Mouse (Mus musculus) hindbrain, embryonic 13.5 days (tissue): ENCODE data around the gene Ulk1. TPM values are rescaled to one million over a fixed set of nuclear protein-coding genes. Genes with fewer than 3 reads are reported as not detected.

Source experiments
- ATAC-seq: fragments of 200-750 bp; cut with Nextera tagmentation; 2 replicates; pipeline ENCODE4 v1.8.0; 2017; ENCODE audit warnings: moderate TSS enrichment; ENCODE audit not compliant: low FRiP score
- H3K27ac ChIP-seq: fragments of 300-500 bp; sonication (generic); 2 replicates; pipeline ENCODE4 v1.5.1; 2015; ENCODE audit warnings: inconsistent platforms, mild to moderate bottlenecking, moderate library complexity
- H3K27me3 ChIP-seq: fragments of 300-500 bp; sonication (generic); 2 replicates; pipeline ENCODE4 v1.6.1; 2015; ENCODE audit warnings: mild to moderate bottlenecking, inconsistent platforms
- H3K36me3 ChIP-seq: fragments of 300-500 bp; sonication (generic); 2 replicates; pipeline ENCODE4 v1.6.1; 2015; ENCODE audit warnings: mild to moderate bottlenecking, inconsistent platforms
- H3K4me1 ChIP-seq: fragments of 300-500 bp; sonication (generic); replicated peaks from 2 replicates; pipeline ENCODE4 v1.6.1; 2015; ENCODE audit warnings: inconsistent platforms
- H3K4me2 ChIP-seq: fragments of 300-500 bp; sonication (generic); 2 replicates; pipeline ENCODE4 v1.6.1; 2015; ENCODE audit warnings: inconsistent platforms, mild to moderate bottlenecking, moderate library complexity
- H3K4me3 ChIP-seq: fragments of 300-500 bp; sonication (generic); 2 replicates; pipeline ENCODE4 v1.5.1; 2015; ENCODE audit warnings: mild to moderate bottlenecking, inconsistent platforms
- H3K9ac ChIP-seq: fragments of 300-500 bp; sonication (generic); 2 replicates; pipeline ENCODE4 v1.6.1; 2015; ENCODE audit warnings: mild to moderate bottlenecking, inconsistent platforms
- H3K9me3 ChIP-seq: fragments of 300-500 bp; sonication (generic); 2 replicates; pipeline ENCODE4 v1.6.1; 2016; ENCODE audit warnings: inconsistent platforms
- WGBS: fragments of 180-500 bp; shearing (Covaris S2); methylation state at CpG from one replicate; pipeline ENCODE4 v1.1.7; 2015; 5-methylcytosine and 5-hydroxymethylcytosine counted together
- polyA plus RNA-seq: library from polyadenylated mRNA; unstranded; fragments of >200 nt; fragmentation: Nextera tagmentation; extraction: Ambion mirVana; gene quantifications from 2 replicates; pipeline ENCODE4 v1.2.1, GENCODE M21; 2015

Gene Ulk1
- polyA plus RNA-seq, 1 experiment from 2014 or later: 30.3 TPM

- no peaks in the 10 kb centered on the region for H3K9me3 ChIP-seq
- H3K4me1 ChIP-seq: peaks cover 35% of the 10 kb centered on the region
- ATAC-seq: no peak
- H3K4me2 ChIP-seq: no peak overlapping the region
- H3K4me3 ChIP-seq: no peak overlapping the region
- no peaks in the 10 kb centered on the region for H3K27me3 ChIP-seq
- peak overlapping the region; percentile 13; the same call in 1 of the 2 replicates for H3K9ac ChIP-seq
- peaks cover 85% of the 10 kb centered on the region for H3K36me3 ChIP-seq
- 91% methylated on average over 3 of the region's 3 CpGs for WGBS
- H3K27ac ChIP-seq: no peak overlapping the region
Measured at GRCm38 (mm10) chr5:110801036-110801624, 8.8 kb downstream of the Ulk1 start.

GRCm38 (mm10) chr5:110797696-110798095 lies 12.2 kb downstream of the Ulk1 start:
- Histone ChIP-seq H3K9ac (no peak overlapping the region), H3K9me3 (no peaks in the 10 kb centered on the region), H3K27me3 (no peaks in the 10 kb centered on the region), H3K4me1 (peaks cover 10% of the 10 kb centered on the region), H3K4me3 (no peak overlapping the region), H3K4me2 (no peak overlapping the region), H3K36me3 (peaks cover 98% of the 10 kb centered on the region), H3K27ac (no peak overlapping the region)
- no peak for ATAC-seq
- whole genome bisulfite sequencing: 72% methylated on average over 4 of the region's 4 CpGs

DNA sequence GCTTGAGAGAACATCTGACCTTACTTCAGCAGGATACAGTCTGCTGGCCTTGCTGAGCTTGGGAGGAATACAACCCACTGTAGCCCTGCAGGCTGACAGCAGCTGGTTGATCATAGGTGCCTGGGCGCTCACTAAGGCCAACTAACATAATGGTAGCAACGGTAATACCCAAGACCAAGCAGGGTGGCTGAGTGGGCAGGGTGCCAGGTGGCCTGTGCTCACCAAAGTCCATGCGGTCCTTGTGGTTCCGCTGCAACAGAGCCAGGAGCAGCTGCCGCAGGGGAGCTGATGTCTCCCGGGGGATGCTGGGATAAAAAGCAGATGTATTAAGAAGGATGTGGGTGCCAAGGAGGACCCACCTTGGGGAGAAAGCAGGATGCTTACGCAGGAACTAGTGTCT lies 15.5 kb downstream of the Ulk1 start:
- no peak overlapping the region for H3K4me2 ChIP-seq
- WGBS: 85% methylated on average over 7 of the region's 7 CpGs
- no peak overlapping the region for H3K4me3 ChIP-seq
- no peak for ATAC-seq
- no peaks in the 10 kb centered on the region for H3K27me3 ChIP-seq
- H3K4me1 ChIP-seq: 0 out of 2 replicates have a peak, but pooled peaks cover 4% of the 10 kb centered on the region
- no peak overlapping the region for H3K27ac ChIP-seq
- H3K9me3 ChIP-seq: no peaks in the 10 kb centered on the region
- peaks cover 99% of the 10 kb centered on the region for H3K36me3 ChIP-seq
- H3K9ac ChIP-seq: no peak overlapping the region

- no peaks in the 10 kb centered on the region for H3K27me3 ChIP-seq
- peak; percentile 25; the same call in 1 of the 2 replicates for ATAC-seq
- H3K4me3 ChIP-seq: no peak overlapping the region
- no peak overlapping the region for H3K27ac ChIP-seq
- no peaks in the 10 kb centered on the region for H3K4me1 ChIP-seq
- WGBS: 60% methylated on average over 5 of the region's 5 CpGs
- no peak overlapping the region for H3K9ac ChIP-seq
- no peak overlapping the region for H3K4me2 ChIP-seq
- no peaks in the 10 kb centered on the region for H3K9me3 ChIP-seq
- H3K36me3 ChIP-seq: peaks cover 96% of the 10 kb centered on the region
Measured at GRCm38 (mm10) chr5:110788684-110789083, 21.2 kb downstream of the Ulk1 start.

DNA sequence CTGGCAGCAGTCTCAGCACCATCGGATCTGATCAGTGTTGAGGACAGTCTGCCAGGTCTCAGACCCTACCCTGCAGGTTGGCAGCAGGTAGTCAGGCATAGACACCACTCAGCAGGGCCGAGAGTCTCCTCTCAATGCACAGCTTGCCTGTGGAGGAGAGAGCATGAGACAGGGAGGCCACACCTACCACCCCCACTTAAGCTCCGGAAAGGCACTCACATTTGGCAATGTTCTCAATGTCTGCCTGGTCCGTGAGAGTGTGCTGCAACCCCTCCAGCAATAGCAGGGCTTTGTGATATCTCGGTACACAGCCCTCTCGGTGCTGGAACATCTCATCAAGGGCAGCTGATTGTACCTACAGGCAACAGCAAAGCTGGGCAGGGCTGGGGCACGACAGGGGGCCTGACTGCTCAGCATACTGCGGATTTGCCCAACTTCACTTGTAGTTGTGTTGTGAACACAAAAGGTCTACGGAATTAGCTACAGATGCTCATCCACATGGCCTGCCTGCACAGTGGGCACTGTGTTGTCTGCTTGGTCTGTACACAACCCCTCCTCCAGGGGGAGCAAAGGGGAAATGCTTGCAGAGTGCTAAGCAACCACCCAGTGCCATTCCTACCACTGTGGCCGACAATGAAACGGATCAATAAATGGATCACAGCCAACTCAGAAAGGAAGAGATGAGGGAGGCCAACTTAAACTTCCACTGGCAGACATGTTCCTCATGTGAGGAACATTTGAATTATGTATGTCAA lies 23.6 kb downstream of the Ulk1 start:
- H3K9me3 ChIP-seq: no peaks in the 10 kb centered on the region
- no peak overlapping the region for H3K9ac ChIP-seq
- peaks cover under 1% of the 10 kb centered on the region; the same call in 1 of the 2 replicates for H3K4me1 ChIP-seq
- ATAC-seq: no peak
- no peak overlapping the region for H3K27ac ChIP-seq
- H3K4me2 ChIP-seq: no peak overlapping the region
- peaks cover 71% of the 10 kb centered on the region for H3K36me3 ChIP-seq
- 81% methylated on average over 11 of the region's 11 CpGs for WGBS
- no peaks in the 10 kb centered on the region for H3K27me3 ChIP-seq
- H3K4me3 ChIP-seq: no peak overlapping the region

DNA sequence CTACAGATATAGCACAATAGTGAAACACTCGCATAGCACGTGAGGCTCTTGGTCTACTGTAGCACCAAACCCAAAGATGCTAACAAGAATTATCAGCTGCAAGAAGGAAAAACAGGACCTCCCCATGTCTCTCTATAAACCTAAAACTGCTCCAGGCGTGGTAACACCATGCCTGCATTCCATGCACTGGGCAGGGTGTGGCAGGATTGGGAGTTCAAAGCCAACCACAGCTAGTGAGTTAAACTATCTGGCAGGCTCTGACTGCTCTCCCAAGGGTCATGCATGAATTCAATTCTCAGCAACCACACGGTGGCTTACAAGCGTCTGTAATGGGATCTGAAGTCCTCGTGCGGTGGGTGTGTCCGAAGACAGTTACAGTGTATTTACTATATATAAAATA lies 26.7 kb downstream of the Ulk1 start:
- no peak for ATAC-seq
- Histone ChIP-seq H3K4me2 (no peak overlapping the region), H3K36me3 (peaks cover 40% of the 10 kb centered on the region), H3K4me3 (no peak overlapping the region), H3K4me1 (peaks cover 26% of the 10 kb centered on the region), H3K9me3 (no peaks in the 10 kb centered on the region), H3K27ac (no peak overlapping the region), H3K9ac (no peak overlapping the region), H3K27me3 (no peaks in the 10 kb centered on the region)
- WGBS: 74% methylated on average over 8 of the region's 8 CpGs

DNA sequence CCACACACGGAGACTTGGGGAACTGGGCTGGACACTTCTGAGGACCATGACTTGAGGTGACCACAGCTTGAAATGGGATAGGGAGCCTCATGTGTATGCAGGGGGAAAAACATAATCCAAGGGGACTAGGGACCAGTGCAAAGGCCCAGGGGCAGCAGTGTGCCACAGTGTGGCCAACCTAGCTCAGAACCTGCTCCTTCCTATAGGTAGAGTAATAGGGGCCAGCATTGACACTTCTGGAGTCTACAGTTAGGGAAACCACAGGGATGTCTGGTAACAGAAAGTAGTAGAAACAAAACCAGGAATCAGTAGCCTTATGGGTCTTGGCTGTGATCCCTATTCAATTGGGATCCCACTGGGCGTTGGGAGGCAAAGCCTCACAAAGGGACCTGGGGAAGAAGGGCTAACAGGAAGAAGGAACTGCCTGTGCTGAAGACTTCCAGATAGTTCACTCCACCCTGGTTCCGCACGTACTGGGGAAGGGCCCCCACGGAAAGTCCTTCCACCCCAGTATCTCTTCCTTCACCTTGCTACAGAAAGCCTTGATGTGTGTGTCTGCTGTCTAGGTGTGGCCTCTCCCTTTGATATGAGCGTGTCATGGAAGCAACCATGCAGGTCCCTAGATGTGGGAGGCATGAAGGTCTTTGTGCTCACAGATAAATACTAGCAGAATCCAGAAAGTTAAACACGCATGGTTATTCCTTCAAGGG lies 28.2 kb downstream of the Ulk1 start:
- Histone ChIP-seq H3K9ac (no peak overlapping the region), H3K4me3 (no peak overlapping the region), H3K27me3 (no peaks in the 10 kb centered on the region), H3K9me3 (no peaks in the 10 kb centered on the region), H3K4me2 (no peak overlapping the region), H3K27ac (no peak overlapping the region), H3K4me1 (peaks cover 26% of the 10 kb centered on the region), H3K36me3 (peaks cover 38% of the 10 kb centered on the region)
- no peak for ATAC-seq
- 93% methylated on average over 7 of the region's 7 CpGs for WGBS

DNA sequence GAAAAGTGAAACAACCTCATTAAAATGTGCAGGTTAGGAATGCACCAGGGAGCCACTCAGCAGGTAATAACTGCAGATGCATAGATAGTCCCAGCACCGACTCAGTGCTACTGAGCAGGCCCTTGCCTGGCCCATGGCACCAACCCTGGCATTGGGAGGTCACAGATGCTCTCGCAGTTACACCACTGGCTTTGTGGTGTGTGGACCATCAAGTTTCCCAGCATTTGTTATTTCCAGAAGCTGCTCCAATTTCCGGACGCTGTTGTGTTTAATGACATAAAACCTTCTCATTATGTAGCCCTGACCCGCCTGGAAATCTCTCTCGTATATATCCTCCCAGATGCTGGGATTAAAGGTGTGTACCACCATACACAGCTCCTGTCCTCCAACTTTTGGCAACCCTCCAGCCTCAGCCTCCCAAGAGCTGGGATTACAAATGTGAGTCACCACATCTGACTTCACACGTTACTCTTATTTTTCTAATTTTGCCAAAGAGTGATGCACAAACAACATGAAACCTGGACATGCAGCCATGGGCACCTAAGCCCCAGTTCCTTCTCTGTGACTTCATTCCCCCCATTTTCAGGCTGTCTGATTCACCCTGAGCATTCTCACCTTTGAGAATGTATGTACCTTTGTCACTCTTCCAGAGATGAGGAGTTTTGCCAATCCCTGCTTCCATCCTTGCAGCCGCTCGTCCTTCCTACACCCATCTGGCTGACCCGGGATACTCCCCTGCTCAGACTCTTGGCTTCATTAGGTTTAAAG lies 29.0 kb downstream of the Ulk1 start:
- Histone ChIP-seq H3K9ac (peak overlapping the region; percentile 87), H3K4me2 (peak overlapping the region; percentile 97), H3K27ac (peak overlapping the region; percentile 48; the same call in 1 of the 2 replicates), H3K9me3 (no peaks in the 10 kb centered on the region), H3K4me3 (peak overlapping the region; percentile 78), H3K4me1 (peaks cover 26% of the 10 kb centered on the region), H3K36me3 (peaks cover 38% of the 10 kb centered on the region), H3K27me3 (no peaks in the 10 kb centered on the region)
- ATAC-seq: peak; percentile 71
- 61% methylated on average over 10 of the region's 10 CpGs for WGBS

DNA sequence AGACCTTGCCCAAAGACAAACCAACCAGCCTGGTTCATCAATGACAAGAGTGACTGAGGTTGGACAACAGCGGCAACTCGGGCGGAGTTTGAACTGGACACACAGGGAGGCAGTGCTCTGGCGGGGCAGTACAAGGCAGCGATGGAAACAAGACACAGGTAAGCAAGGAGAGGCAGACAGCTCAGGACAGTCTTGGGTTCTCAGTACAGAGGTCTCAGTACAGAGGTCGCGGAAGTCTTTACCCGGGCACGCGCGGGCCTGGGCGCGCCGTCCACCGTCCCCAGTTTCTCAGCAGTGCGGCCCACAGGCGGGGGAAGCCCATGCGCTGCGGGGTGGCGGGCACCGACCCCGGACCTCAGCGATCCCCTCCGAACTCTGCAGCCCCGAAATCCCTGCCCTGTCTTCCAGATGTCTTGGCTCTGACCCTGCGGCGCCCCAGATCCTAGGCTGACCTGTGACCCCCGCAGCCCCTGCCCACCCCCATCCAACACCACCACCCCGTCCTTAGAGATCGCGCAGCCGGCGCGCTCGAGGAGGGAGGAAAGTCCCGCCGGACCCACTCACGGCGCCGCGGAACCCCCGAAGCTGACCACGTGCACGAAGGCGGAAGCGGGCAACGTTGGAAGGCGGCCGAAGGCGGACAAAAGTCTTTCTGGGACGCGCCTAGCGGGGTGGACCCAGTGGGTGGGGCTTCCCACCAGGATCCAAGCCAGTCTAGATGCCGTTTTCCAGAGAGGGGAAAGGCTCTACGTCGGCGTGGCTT lies 29.7 kb downstream of the Ulk1 start, which contains the start of gene Pus1:
Pus1 (minus strand) TSS at position 662 of the 763 bp plus-strand sequence.
- Histone ChIP-seq H3K4me3 (peak within 1 kb of the TSS; percentile 78), H3K4me2 (peak within 1 kb of the TSS; percentile 97), H3K4me1 (peaks cover 26% of the 10 kb centered on the region), H3K36me3 (peaks cover 40% of the 10 kb centered on the region), H3K9me3 (no peaks in the 10 kb centered on the region), H3K9ac (peak within 1 kb of the TSS; percentile 87), H3K27ac (peak within 1 kb of the TSS; percentile 48; the same call in 1 of the 2 replicates), H3K27me3 (no peaks in the 10 kb centered on the region)
- under 1% methylated on average over 57 of the region's 57 CpGs for WGBS
- ATAC-seq: peak; percentile 84

DNA sequence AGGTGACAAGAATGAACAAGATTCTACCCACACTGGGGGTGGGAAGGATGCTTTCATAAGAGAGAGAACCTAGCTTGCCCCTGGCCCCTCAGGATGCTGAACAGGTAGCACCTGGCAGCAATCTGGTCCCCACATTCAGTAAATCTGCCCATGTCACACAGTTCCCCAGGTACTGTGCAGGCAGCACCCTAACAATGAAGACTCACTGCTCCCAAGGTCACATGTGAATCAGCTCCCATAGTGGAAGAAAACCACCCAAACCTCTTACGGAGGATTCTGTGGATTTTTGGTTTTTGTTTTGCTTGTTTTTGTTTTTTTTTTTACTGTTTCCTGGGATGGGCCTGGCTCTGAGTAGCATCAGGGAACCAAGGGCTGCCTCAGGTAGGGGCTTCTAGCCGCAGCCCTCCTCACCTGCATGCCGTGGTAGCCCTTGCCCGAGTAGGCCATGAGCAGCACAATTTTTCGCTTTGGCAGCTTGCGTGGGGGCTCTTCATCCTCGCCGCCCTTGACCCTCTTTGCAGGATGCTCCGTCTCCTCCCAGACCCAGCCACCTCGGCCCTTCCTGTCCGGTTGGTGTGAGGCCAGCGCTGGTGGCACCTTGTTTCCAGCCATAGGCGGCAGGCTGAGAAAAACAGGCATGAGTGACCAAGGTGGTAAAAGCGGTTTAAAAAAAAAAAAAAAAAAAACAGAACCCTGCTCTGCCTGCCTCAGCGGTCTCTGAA lies 30.5 kb downstream of the Ulk1 start:
- H3K36me3 ChIP-seq: peaks cover 42% of the 10 kb centered on the region
- H3K27me3 ChIP-seq: no peaks in the 10 kb centered on the region
- WGBS: 25% methylated on average over 15 of the region's 15 CpGs
- H3K9me3 ChIP-seq: no peaks in the 10 kb centered on the region
- H3K4me3 ChIP-seq: peak overlapping the region; percentile 78
- H3K4me2 ChIP-seq: peak overlapping the region; percentile 97
- H3K27ac ChIP-seq: no peak overlapping the region
- no peak for ATAC-seq
- peaks cover 26% of the 10 kb centered on the region for H3K4me1 ChIP-seq
- peak overlapping the region; percentile 87 for H3K9ac ChIP-seq

- H3K27ac ChIP-seq: no peak overlapping the region
- H3K4me2 ChIP-seq: no peak overlapping the region
- WGBS: 91% methylated on average over 12 of the region's 12 CpGs
- H3K27me3 ChIP-seq: no peaks in the 10 kb centered on the region
- H3K36me3 ChIP-seq: peaks cover 44% of the 10 kb centered on the region
- no peak for ATAC-seq
- no peak overlapping the region for H3K4me3 ChIP-seq
- H3K9me3 ChIP-seq: no peaks in the 10 kb centered on the region
- H3K4me1 ChIP-seq: peaks cover 26% of the 10 kb centered on the region
- H3K9ac ChIP-seq: 0 out of 2 replicates have a peak overlapping the region, but pooled peaks have one; percentile 87
Measured at GRCm38 (mm10) chr5:110778263-110778662, 31.6 kb downstream of the Ulk1 start.
